Mouse (Mus musculus) CD8-positive naive resting alpha-beta T cell, adult 57 days (primary cell): ENCODE results near the gene Timm9. TPM values are rescaled to one million over a fixed set of nuclear protein-coding genes. Genes with fewer than 3 reads are reported as not detected.

Experiments used
- total RNA-seq: library from RNA; stranded (reverse); gene quantifications from one replicate; pipeline ENCODE4 v1.2.4, GENCODE M21; 2023

Gene Timm9
- 37.5 TPM for total RNA-seq

DNA sequence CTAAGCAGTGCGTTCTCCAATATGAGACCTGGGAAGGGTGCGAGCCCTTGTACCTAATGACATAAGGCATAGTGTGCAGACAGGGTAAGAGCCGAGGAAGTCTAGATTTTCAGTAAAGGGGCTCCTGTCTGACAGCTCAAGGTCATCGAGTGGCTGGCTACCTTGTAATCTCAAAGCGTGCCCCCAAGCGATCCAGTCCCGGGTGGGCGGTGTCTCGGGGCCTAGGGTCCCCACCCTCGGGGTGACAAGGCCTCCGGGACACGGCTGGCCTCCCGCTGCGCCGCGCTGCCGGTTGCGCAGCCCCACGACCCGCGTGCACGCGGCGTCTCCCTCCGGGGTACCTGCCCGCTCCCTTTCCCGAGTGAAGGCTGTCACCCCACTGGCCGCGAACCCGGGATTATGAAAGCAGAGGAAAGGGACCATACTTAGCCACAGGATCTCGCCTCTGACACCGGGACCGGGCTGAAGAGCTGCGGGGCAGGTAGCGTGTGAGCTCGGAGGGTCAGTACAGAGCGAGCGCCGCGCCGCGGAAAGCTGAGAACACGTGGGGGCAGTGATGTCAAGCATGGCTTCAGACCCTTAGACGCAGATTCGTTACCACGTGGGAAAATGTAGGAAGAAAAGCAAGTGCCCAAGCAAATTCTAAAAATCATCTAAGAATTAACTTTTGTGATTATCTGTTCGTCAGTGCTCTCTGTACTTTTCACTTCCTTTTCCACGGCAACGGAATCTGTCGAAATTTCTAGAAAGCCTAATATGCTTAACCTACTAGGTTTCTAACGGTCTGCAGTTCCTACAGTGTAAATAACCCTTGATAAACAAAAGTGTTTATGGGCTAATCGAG lies at the start of gene Timm9, which contains the start of gene 2700049A03Rik:
Gene Timm9, minus strand, starts transcription at position 555 of the 844 bp plus-strand sequence.
Gene 2700049A03Rik, plus strand, starts transcription at position 719 of the 844 bp plus-strand sequence.

DNA sequence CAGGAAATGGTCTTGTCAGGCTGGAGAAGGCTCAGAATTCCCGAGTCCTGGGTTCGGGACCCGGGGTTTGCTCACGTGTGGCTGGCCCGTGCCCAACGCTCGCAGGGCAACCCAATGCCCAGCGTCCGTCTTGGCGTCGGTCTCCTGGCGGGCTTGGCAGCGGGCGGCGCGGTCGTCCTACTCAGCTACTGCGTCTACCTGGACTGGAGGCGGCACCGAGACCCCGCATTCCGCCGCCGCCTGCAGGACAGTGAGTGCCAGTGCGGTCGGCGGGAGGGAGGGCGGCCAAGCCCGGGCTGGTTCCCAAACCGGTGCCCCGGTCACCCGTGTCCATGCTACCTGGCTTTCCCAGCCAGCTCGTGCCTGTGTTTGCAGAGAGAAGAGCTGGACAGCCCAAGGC lies 25.2 kb downstream of the Timm9 start, which contains the start of gene Tomm20l:
Gene Tomm20l, plus strand, starts transcription at position 98 of the 400 bp plus-strand sequence.

Other genes with a start within 250 kb of the Timm9 start
- 129 TPM for gene Actr10, start 198.8 kb downstream of the Timm9 start, total RNA-seq
- 187 TPM for gene Psma3, start 162.1 kb downstream of the Timm9 start, total RNA-seq
- 89.3 TPM for gene Arid4a, start 120.7 kb downstream of the Timm9 start, total RNA-seq
- gene Tomm20l, start 25.3 kb downstream of the Timm9 start, total RNA-seq: not detected
- 19.1 TPM for gene 2700049A03Rik, start 164 bp upstream of the Timm9 start, total RNA-seq
- 0.31 TPM for gene Dact1, start 173.2 kb upstream of the Timm9 start, total RNA-seq